Mouse (Mus musculus) heart, embryonic 13.5 days (tissue): Measurements from ENCODE around the gene Zfp462. TPM values are rescaled to one million over a fixed set of nuclear protein-coding genes. Genes with fewer than 3 reads are reported as not detected.
"Not testable (repeated sequence)": the region's sequence is repeated elsewhere in the genome, so short reads cannot be mapped to it uniquely, and the experiment has no call there.

Source experiments
- ATAC-seq: fragments of 200-750 bp; cut with Nextera tagmentation; 2 replicates; pipeline ENCODE4 v1.8.0; 2017; ENCODE audit warnings: moderate TSS enrichment; ENCODE audit not compliant: insufficient number of reproducible peaks, low FRiP score, low TSS enrichment; ENCODE audit errors: extremely low read depth
- H3K27ac ChIP-seq: fragments of 300-500 bp; sonication (generic); replicated peaks from 2 replicates; pipeline ENCODE4 v1.5.1; 2015; ENCODE audit warnings: moderate library complexity, mild to moderate bottlenecking, inconsistent platforms
- H3K27me3 ChIP-seq: fragments of 300-500 bp; sonication (generic); replicated peaks from 2 replicates; pipeline ENCODE4 v1.6.1; 2015; ENCODE audit warnings: mild to moderate bottlenecking, inconsistent platforms
- H3K36me3 ChIP-seq: fragments of 300-500 bp; sonication (generic); 2 replicates; pipeline ENCODE4 v1.6.1; 2015; ENCODE audit warnings: mild to moderate bottlenecking, inconsistent platforms
- H3K4me1 ChIP-seq: fragments of 300-500 bp; sonication (generic); 2 replicates; pipeline ENCODE4 v1.6.1; 2015; ENCODE audit warnings: inconsistent platforms
- H3K4me2 ChIP-seq: fragments of 300-500 bp; sonication (generic); 2 replicates; pipeline ENCODE4 v1.6.1; 2015; ENCODE audit warnings: inconsistent platforms, mild to moderate bottlenecking, moderate library complexity
- H3K4me3 ChIP-seq: fragments of 300-500 bp; sonication (generic); 2 replicates; pipeline ENCODE4 v1.5.1; 2015; ENCODE audit warnings: moderate library complexity, mild to moderate bottlenecking, inconsistent platforms
- H3K9ac ChIP-seq: fragments of 300-500 bp; sonication (generic); 2 replicates; pipeline ENCODE4 v1.6.1; 2015; ENCODE audit warnings: inconsistent platforms, mild to moderate bottlenecking, moderate library complexity
- H3K9me3 ChIP-seq: fragments of 300-500 bp; sonication (generic); 2 replicates; pipeline ENCODE4 v1.6.1; 2016; ENCODE audit warnings: inconsistent platforms
- WGBS: fragments of 180-500 bp; shearing (Covaris S2); methylation state at CpG from one replicate; pipeline ENCODE4 v1.1.7; 2015; ENCODE audit warnings: mixed read lengths; 5-methylcytosine and 5-hydroxymethylcytosine counted together
- polyA plus RNA-seq: library from polyadenylated mRNA; unstranded; fragments of >200 nt; fragmentation: Nextera tagmentation; extraction: Ambion mirVana; gene quantifications from 2 replicates; pipeline ENCODE4 v1.2.1, GENCODE M21; 2015

The Zfp462 gene
- polyA plus RNA-seq, result 3.1 TPM in 2 replicates

GRCm38 (mm10) chr4:54944921-54945430 is at the start of gene Zfp462:
Zfp462 (plus strand) TSS chr4:54945048.
- Histone ChIP-seq H3K27ac (peak within 1 kb of the TSS; percentile 63), H3K9ac (peak within 1 kb of the TSS; percentile 95), H3K36me3 (no peaks in the 10 kb centered on the region), H3K9me3 (no peaks in the 10 kb centered on the region), H3K4me2 (peak within 1 kb of the TSS; percentile 80), H3K4me3 (peak within 1 kb of the TSS; percentile 86), H3K27me3 (no peaks in the 10 kb centered on the region), H3K4me1 (peaks cover 10% of the 10 kb centered on the region)
- ATAC-seq, result no peak
- 0% methylated on average over 43 of the region's 43 CpGs for WGBS

GRCm38 (mm10) chr4:54896017-54896416 is 48.8 kb upstream of the Zfp462 start:
- no peak for ATAC-seq
- H3K9me3 ChIP-seq, result no peaks in the 10 kb centered on the region
- H3K4me3 ChIP-seq, result no peak overlapping the region
- H3K9ac ChIP-seq, result no peak overlapping the region
- H3K4me1 ChIP-seq, result no peaks in the 10 kb centered on the region
- no peaks in the 10 kb centered on the region for H3K27me3 ChIP-seq
- no peak overlapping the region for H3K4me2 ChIP-seq
- WGBS, result 74% methylated on average over 4 of the region's 4 CpGs
- no peaks in the 10 kb centered on the region for H3K36me3 ChIP-seq
- no peak overlapping the region for H3K27ac ChIP-seq

- H3K27me3 ChIP-seq, result no peaks in the 10 kb centered on the region
- ATAC-seq, result no peak
- no peaks in the 10 kb centered on the region for H3K9me3 ChIP-seq
- no peak overlapping the region for H3K27ac ChIP-seq
- WGBS, result 72% methylated on average over 8 of the region's 8 CpGs
- H3K4me2 ChIP-seq, result no peak overlapping the region
- H3K9ac ChIP-seq, result no peak overlapping the region
- no peaks in the 10 kb centered on the region for H3K36me3 ChIP-seq
- no peaks in the 10 kb centered on the region for H3K4me1 ChIP-seq
- H3K4me3 ChIP-seq, result no peak overlapping the region
Observed at GRCm38 (mm10) chr4:54904641-54905040, 40.2 kb upstream of the Zfp462 start.

GRCm38 (mm10) chr4:54905399-54905953 is 39.4 kb upstream of the Zfp462 start:
- Histone ChIP-seq H3K4me3 (no peak overlapping the region), H3K4me1 (no peaks in the 10 kb centered on the region), H3K4me2 (no peak overlapping the region), H3K27me3 (no peaks in the 10 kb centered on the region), H3K36me3 (no peaks in the 10 kb centered on the region), H3K9me3 (no peaks in the 10 kb centered on the region), H3K27ac (no peak overlapping the region), H3K9ac (no peak overlapping the region)
- 75% methylated on average over 7 of the region's 7 CpGs for WGBS
- ATAC-seq, result no peak

- Histone ChIP-seq H3K4me1 (no peaks in the 10 kb centered on the region), H3K9ac (no peak overlapping the region), H3K27me3 (no peaks in the 10 kb centered on the region), H3K27ac (no peak overlapping the region), H3K4me2 (no peak overlapping the region), H3K9me3 (no peaks in the 10 kb centered on the region), H3K36me3 (no peaks in the 10 kb centered on the region), H3K4me3 (no peak overlapping the region)
- 76% methylated on average over 3 of the region's 3 CpGs for WGBS
- ATAC-seq, result no peak
Observed at GRCm38 (mm10) chr4:54910300-54910699, 34.5 kb upstream of the Zfp462 start.

GRCm38 (mm10) chr4:54918276-54918675 is 26.6 kb upstream of the Zfp462 start:
- Histone ChIP-seq H3K4me1 (no peaks in the 10 kb centered on the region), H3K27me3 (no peaks in the 10 kb centered on the region), H3K27ac (no peak overlapping the region), H3K36me3 (no peaks in the 10 kb centered on the region), H3K4me2 (no peak overlapping the region), H3K9ac (no peak overlapping the region), H3K4me3 (no peak overlapping the region), H3K9me3 (no peaks in the 10 kb centered on the region)
- WGBS, result 65% methylated on average over 3 of the region's 3 CpGs
- ATAC-seq, result no peak

GRCm38 (mm10) chr4:54923386-54923785 is 21.5 kb upstream of the Zfp462 start:
- no peak overlapping the region for H3K9ac ChIP-seq
- H3K4me1 ChIP-seq, result no peaks in the 10 kb centered on the region
- H3K36me3 ChIP-seq, result no peaks in the 10 kb centered on the region
- no peak for ATAC-seq
- no peak overlapping the region for H3K4me3 ChIP-seq
- H3K27me3 ChIP-seq, result no peaks in the 10 kb centered on the region
- WGBS, result 89% methylated on average over 2 of the region's 2 CpGs
- H3K27ac ChIP-seq, result no peak overlapping the region
- no peak overlapping the region for H3K4me2 ChIP-seq
- no peaks in the 10 kb centered on the region for H3K9me3 ChIP-seq

- Histone ChIP-seq H3K4me2 (no peak overlapping the region), H3K36me3 (no peaks in the 10 kb centered on the region), H3K4me3 (no peak overlapping the region), H3K9ac (no peak overlapping the region), H3K4me1 (no peaks in the 10 kb centered on the region), H3K9me3 (no peaks in the 10 kb centered on the region), H3K27me3 (no peaks in the 10 kb centered on the region), H3K27ac (no peak overlapping the region)
- no peak for ATAC-seq
- WGBS, result 70% methylated on average over 2 of the region's 2 CpGs
Observed at GRCm38 (mm10) chr4:54924306-54924705, 20.5 kb upstream of the Zfp462 start.

GRCm38 (mm10) chr4:54926456-54926855 is 18.4 kb upstream of the Zfp462 start:
- not testable (repeated sequence) for H3K4me2 ChIP-seq, H3K27me3 ChIP-seq, H3K4me1 ChIP-seq, ATAC-seq, H3K27ac ChIP-seq, H3K9ac ChIP-seq, H3K9me3 ChIP-seq, H3K36me3 ChIP-seq, H3K4me3 ChIP-seq
- 87% methylated on average over 5 of the region's 5 CpGs for WGBS

- H3K4me2 ChIP-seq, H3K9me3 ChIP-seq, H3K27me3 ChIP-seq, H3K27ac ChIP-seq, H3K9ac ChIP-seq, ATAC-seq, H3K36me3 ChIP-seq, H3K4me3 ChIP-seq, H3K4me1 ChIP-seq: not testable (repeated sequence)
- 67% methylated on average over 7 of the region's 8 CpGs for WGBS
Observed at GRCm38 (mm10) chr4:54927321-54928062, 17.4 kb upstream of the Zfp462 start.

- ATAC-seq, result no peak
Observed at GRCm38 (mm10) chr4:54929686-54930085, 15.2 kb upstream of the Zfp462 start.

GRCm38 (mm10) chr4:54932668-54933067 is 12.2 kb upstream of the Zfp462 start:
- H3K36me3 ChIP-seq, result no peaks in the 10 kb centered on the region
- WGBS, result 27% methylated on average over 2 of the region's 2 CpGs
- no peak overlapping the region for H3K4me3 ChIP-seq
- H3K9me3 ChIP-seq, result no peaks in the 10 kb centered on the region
- H3K4me2 ChIP-seq, result no peak overlapping the region
- no peaks in the 10 kb centered on the region for H3K27me3 ChIP-seq
- no peak overlapping the region for H3K9ac ChIP-seq
- no peak overlapping the region for H3K27ac ChIP-seq
- no peak for ATAC-seq
- H3K4me1 ChIP-seq, result no peaks in the 10 kb centered on the region

More at GRCm38 (mm10) chr4:54929686-54930085, 15.2 kb upstream of the Zfp462 start:
- Histone ChIP-seq H3K36me3 (no peaks in the 10 kb centered on the region), H3K9me3 (no peaks in the 10 kb centered on the region), H3K4me3 (no peak overlapping the region), H3K27ac (no peak overlapping the region), H3K27me3 (no peaks in the 10 kb centered on the region), H3K4me2 (no peak overlapping the region), H3K4me1 (no peaks in the 10 kb centered on the region), H3K9ac (no peak overlapping the region)
- WGBS, result 71% methylated on average over 2 of the region's 2 CpGs
